Mouse (Mus musculus) kidney, postnatal 0 days (tissue): ENCODE measurements around the gene Actg2. TPM values are rescaled to one million over a fixed set of nuclear protein-coding genes. Genes with fewer than 3 reads are reported as not detected.

Experiments used
- ATAC-seq: fragments of 200-750 bp; cut with Nextera tagmentation; replicated peaks from 2 replicates; pipeline ENCODE4 v1.8.0; 2017; ENCODE audit warnings: low read depth, moderate number of reproducible peaks, moderate TSS enrichment, moderate library complexity; ENCODE audit not compliant: low FRiP score
- DNase-seq: peaks from one replicate; pipeline ENCODE4 v3.0.0-alpha.2; 2016; ENCODE audit warnings: low spot score
- H3K27ac ChIP-seq: fragments of 300-500 bp; sonication (generic); 2 replicates; pipeline ENCODE4 v1.5.1; 2014; ENCODE audit warnings: mild to moderate bottlenecking
- H3K27me3 ChIP-seq: fragments of 300-500 bp; sonication (generic); 2 replicates; pipeline ENCODE4 v1.6.1; 2014; ENCODE audit warnings: low read length, mixed read lengths; ENCODE audit not compliant: insufficient read depth
- H3K36me3 ChIP-seq: fragments of 300-500 bp; sonication (generic); 2 replicates; pipeline ENCODE4 v1.6.1; 2014; ENCODE audit warnings: low read length, mixed read lengths; ENCODE audit not compliant: insufficient read depth
- H3K4me1 ChIP-seq: fragments of 300-500 bp; sonication (generic); replicated peaks from 2 replicates; pipeline ENCODE4 v1.6.1; 2014; ENCODE audit warnings: antibody characterized with exemption, low read length, mixed read lengths; ENCODE audit not compliant: insufficient read depth
- H3K4me2 ChIP-seq: fragments of 300-500 bp; sonication (generic); 2 replicates; pipeline ENCODE4 v1.6.1; 2014; ENCODE audit warnings: mild to moderate bottlenecking, low read length, moderate library complexity, mixed read lengths
- H3K4me3 ChIP-seq: fragments of 300-500 bp; sonication (generic); replicated peaks from 2 replicates; pipeline ENCODE4 v1.5.1; 2014; ENCODE audit warnings: low read depth, low read length
- H3K9ac ChIP-seq: fragments of 300-500 bp; sonication (generic); 2 replicates; pipeline ENCODE4 v1.6.1; 2014; ENCODE audit warnings: low read depth, low read length
- H3K9me3 ChIP-seq: fragments of 300-500 bp; sonication (generic); replicated peaks from 2 replicates; pipeline ENCODE4 v1.6.1; 2016; ENCODE audit warnings: low read length, inconsistent platforms, mixed read lengths
- CTCF ChIP-seq: IDR thresholded peaks from 2 replicates; pipeline ENCODE4 v1.5.1; 2016; ENCODE audit warnings: antibody characterized with exemption, low read depth, mild to moderate bottlenecking, moderate library complexity
- WGBS: fragments of 180-500 bp; shearing (Covaris S2); extraction: QIAGEN DNeasy Blood & Tissue Kit; methylation state at CpG from one replicate; pipeline ENCODE4 v1.1.7; 2014; 5-methylcytosine and 5-hydroxymethylcytosine counted together
- polyA plus RNA-seq: library from polyadenylated mRNA; unstranded; fragments of >200 nt; fragmentation: Nextera tagmentation; extraction: Ambion mirVana; gene quantifications from 2 replicates; pipeline ENCODE4 v1.2.1, GENCODE M21; 2015

The Actg2 gene
- polyA plus RNA-seq, 1 experiment from 2014 or later = 28.8 TPM

GRCm38 (mm10) chr6:83478217-83478616 is 57.8 kb downstream of the Actg2 start:
- H3K27me3 ChIP-seq = no peaks in the 10 kb centered on the region
- DNase-seq (peak; percentile 26), ATAC-seq (no peak)
- peaks cover 4% of the 10 kb centered on the region; the same call in 1 of the 2 replicates for H3K4me1 ChIP-seq
- peak; percentile 52; the same call in 1 of the 2 replicates for TF ChIP-seq CTCF
- no peak overlapping the region for H3K9ac ChIP-seq
- no peaks in the 10 kb centered on the region for H3K9me3 ChIP-seq
- no peak overlapping the region for H3K27ac ChIP-seq
- no peak overlapping the region for H3K4me2 ChIP-seq
- no peak overlapping the region for H3K4me3 ChIP-seq
- 71% methylated on average over 4 of the region's 4 CpGs for WGBS
- H3K36me3 ChIP-seq = peaks cover 18% of the 10 kb centered on the region

GRCm38 (mm10) chr6:83475431-83475830 is 60.6 kb downstream of the Actg2 start:
- no peak overlapping the region for H3K9ac ChIP-seq
- H3K27ac ChIP-seq = no peak overlapping the region
- TF ChIP-seq CTCF = no peak
- no peak overlapping the region for H3K4me2 ChIP-seq
- no peaks in the 10 kb centered on the region for H3K4me1 ChIP-seq
- DNase-seq = no peak
- no peaks in the 10 kb centered on the region for H3K9me3 ChIP-seq
- 79% methylated on average over 7 of the region's 7 CpGs for WGBS
- H3K27me3 ChIP-seq = no peaks in the 10 kb centered on the region
- ATAC-seq = no peak
- H3K36me3 ChIP-seq = peaks cover 7% of the 10 kb centered on the region
- no peak overlapping the region for H3K4me3 ChIP-seq

GRCm38 (mm10) chr6:83473240-83473639 is 62.8 kb downstream of the Actg2 start:
- H3K36me3 ChIP-seq = no peaks in the 10 kb centered on the region
- no peak overlapping the region for H3K27ac ChIP-seq
- H3K4me1 ChIP-seq = no peaks in the 10 kb centered on the region
- H3K9me3 ChIP-seq = no peaks in the 10 kb centered on the region
- H3K27me3 ChIP-seq = no peaks in the 10 kb centered on the region
- no peak for TF ChIP-seq CTCF
- WGBS = 74% methylated on average over 9 of the region's 9 CpGs
- H3K4me3 ChIP-seq = no peak overlapping the region
- H3K9ac ChIP-seq = no peak overlapping the region
- no peak for ATAC-seq
- H3K4me2 ChIP-seq = no peak overlapping the region
- DNase-seq = no peak

- WGBS = 84% methylated on average over 7 of the region's 7 CpGs
- H3K9ac ChIP-seq = no peak overlapping the region
- H3K4me2 ChIP-seq = no peak overlapping the region
- H3K27me3 ChIP-seq = no peaks in the 10 kb centered on the region
- H3K4me3 ChIP-seq = no peak overlapping the region
- H3K4me1 ChIP-seq = no peaks in the 10 kb centered on the region
- ATAC-seq (no peak), DNase-seq (no peak)
- no peaks in the 10 kb centered on the region for H3K9me3 ChIP-seq
- TF ChIP-seq CTCF = no peak
- no peaks in the 10 kb centered on the region for H3K36me3 ChIP-seq
- no peak overlapping the region for H3K27ac ChIP-seq
These were observed 64.3 kb downstream of the Actg2 start for GRCm38 (mm10) chr6:83471739-83472138.

- no peaks in the 10 kb centered on the region for H3K27me3 ChIP-seq
- H3K9ac ChIP-seq = no peak overlapping the region
- H3K4me1 ChIP-seq = peaks cover 9% of the 10 kb centered on the region; the same call in 1 of the 2 replicates
- H3K27ac ChIP-seq = peak overlapping the region; percentile 42; the same call in 1 of the 2 replicates
- no peaks in the 10 kb centered on the region for H3K9me3 ChIP-seq
- no peaks in the 10 kb centered on the region for H3K36me3 ChIP-seq
- DNase-seq = no peak
- no peak overlapping the region for H3K4me3 ChIP-seq
- no peak for TF ChIP-seq CTCF
- ATAC-seq = no peak; the same call in 1 of the 2 replicates
- no peak overlapping the region for H3K4me2 ChIP-seq
These were observed 72.1 kb downstream of the Actg2 start for GRCm38 (mm10) chr6:83464011-83464410.

Other genes starting within 250 kb of the Actg2 start
- 21.6 and 25.8 TPM in 2 replicates for gene Mthfd2, start 210.4 kb downstream of the Actg2 start, polyA plus RNA-seq
- 46.8 and 50.6 TPM in 2 replicates for gene Mob1a, start 210.2 kb downstream of the Actg2 start, polyA plus RNA-seq
- 231 and 242 TPM in 2 replicates for gene Bola3, start 187.1 kb downstream of the Actg2 start, polyA plus RNA-seq
- 32.3 and 33.0 TPM in 2 replicates for gene Tet3, start 77.2 kb downstream of the Actg2 start, polyA plus RNA-seq
- 73.0 and 75.5 TPM in 2 replicates for gene Dguok, start 29.3 kb downstream of the Actg2 start, polyA plus RNA-seq
- gene Stambp, start 36.5 kb upstream of the Actg2 start, polyA plus RNA-seq = 30.2 and 31.2 TPM in 2 replicates
- gene Clec4f, start 119.9 kb upstream of the Actg2 start, polyA plus RNA-seq = not detected in 2 replicates
- not detected in 2 replicates for gene Cd207, start 141.6 kb upstream of the Actg2 start, polyA plus RNA-seq
- not detected in 2 replicates for gene Vax2, start 175.0 kb upstream of the Actg2 start, polyA plus RNA-seq
- gene Atp6v1b1, start 206.7 kb upstream of the Actg2 start, polyA plus RNA-seq = 14.2 and 17.0 TPM in 2 replicates
- 0.17 and 0.33 TPM in 2 replicates for gene Ankrd53, start 226.4 kb upstream of the Actg2 start, polyA plus RNA-seq
- gene Tex261, start 239.5 kb upstream of the Actg2 start, polyA plus RNA-seq = 108 TPM in 2 replicates